Mouse (Mus musculus): Measurements from ENCODE around the gene Tmem253. TPM values are rescaled to one million over a fixed set of nuclear protein-coding genes. Genes with fewer than 3 reads are reported as not detected.

Gene Tmem253
- not detected for total RNA-seq (2023)

GRCm38 (mm10) chr14:52015445-52016100 lies at the start of gene Tmem253:
Tmem253 (plus strand) TSS chr14:52015658.

GRCm38 (mm10) chr14:51984247-51985231 lies 30.9 kb upstream of the Tmem253 start, which contains the start of gene Arhgef40:
Arhgef40 (plus strand) TSS chr14:51984719.

DNA sequence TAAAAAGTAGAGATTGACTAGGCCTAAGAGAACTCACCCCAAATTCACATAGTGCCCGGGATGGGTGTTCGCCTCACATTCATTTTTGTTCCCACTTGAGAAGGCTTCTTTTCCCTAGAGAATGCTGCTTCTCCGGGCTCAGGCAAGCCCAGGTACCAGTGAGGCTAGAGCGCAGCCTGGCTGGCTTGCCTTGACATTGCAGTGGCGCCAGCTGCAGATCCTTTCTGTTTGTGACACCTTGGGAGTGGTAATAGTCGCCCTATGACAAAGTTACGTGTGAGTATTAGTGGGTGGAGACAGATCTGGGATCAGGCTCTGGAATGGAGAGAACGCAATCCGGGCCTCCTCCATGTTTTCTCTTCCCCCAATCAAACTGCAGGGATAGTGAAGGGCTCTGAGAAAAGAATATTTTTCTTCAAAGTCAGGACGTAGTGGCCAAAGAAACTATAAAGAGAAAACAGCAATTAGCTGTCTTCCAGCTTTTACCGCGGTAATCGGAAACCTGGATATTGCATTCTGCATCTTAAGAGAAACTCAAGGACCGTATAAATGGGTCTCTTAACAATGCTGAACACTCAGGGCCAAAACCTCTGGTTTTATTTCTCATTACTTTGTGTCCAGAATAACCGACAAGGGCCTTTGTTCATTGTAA lies 5.2 kb downstream of the Tmem253 start, which contains the start of gene Zfp219:
Zfp219 (minus strand) TSS at position 248 of the 652 bp plus-strand sequence.

DNA sequence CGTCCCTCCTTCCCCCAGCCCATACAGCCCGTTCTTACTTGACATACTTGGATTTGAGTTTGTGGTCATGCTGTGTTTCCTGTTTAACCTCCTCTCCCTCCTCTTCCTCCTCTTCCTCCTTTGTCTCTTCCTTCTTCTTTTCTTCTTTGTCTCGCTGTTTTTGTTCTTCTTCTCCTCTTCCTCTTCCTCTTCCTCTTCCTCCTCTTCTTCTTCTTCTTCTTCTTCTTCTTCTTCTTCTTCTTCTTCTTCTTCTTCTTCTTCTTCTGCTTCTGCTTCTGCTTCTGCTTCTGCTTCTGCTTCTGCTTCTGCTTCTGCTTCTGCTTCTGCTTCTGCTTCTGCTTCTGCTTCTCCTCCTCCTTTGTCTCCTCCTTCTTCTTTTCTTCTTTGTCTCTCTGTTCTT lies 26.9 kb downstream of the Tmem253 start, which contains the start of gene Olfr221:
Olfr221 (minus strand) TSS at position 101 of the 400 bp plus-strand sequence.

Other genes with a start within 250 kb of the Tmem253 start
- gene Ang4, start 242.1 kb upstream of the Tmem253 start, total RNA-seq (2023) = not detected
- gene AY358078, start 215.6 kb upstream of the Tmem253 start, total RNA-seq (2023) = not detected
- not detected for gene Ear6, start 162.0 kb upstream of the Tmem253 start, total RNA-seq (2023)
- gene Mettl17, start 130.8 kb upstream of the Tmem253 start, total RNA-seq (2023) = 51.4 TPM
- gene Slc39a2, start 122.8 kb upstream of the Tmem253 start, total RNA-seq (2023) = 0.67 TPM
- 12.7 TPM for gene Ndrg2, start 101.5 kb upstream of the Tmem253 start, total RNA-seq (2023)
- gene Tppp2, start 97.2 kb upstream of the Tmem253 start, total RNA-seq (2023) = not detected
- gene Rnase13, start 92.9 kb upstream of the Tmem253 start, total RNA-seq (2023) = not detected
- 0.70 TPM for gene Arhgef40, start 30.9 kb upstream of the Tmem253 start, total RNA-seq (2023)
- 12.9 TPM for gene Zfp219, start 5.1 kb downstream of the Tmem253 start, total RNA-seq (2023)
- not detected for gene Olfr221, start 26.8 kb downstream of the Tmem253 start, total RNA-seq (2023)
- 508 TPM for gene Hnrnpc, start 88.4 kb downstream of the Tmem253 start, total RNA-seq (2023)
- 16.8 TPM for gene Rpgrip1, start 95.0 kb downstream of the Tmem253 start, total RNA-seq (2023)
- gene Supt16, start 181.8 kb downstream of the Tmem253 start, total RNA-seq (2023) = 67.1 TPM
- 241 TPM for gene Chd8, start 242.1 kb downstream of the Tmem253 start, total RNA-seq (2023)